Mouse (Mus musculus): ENCODE measurements around the gene Mesp2.
"Not testable (repeated sequence)": the region's sequence is repeated elsewhere in the genome, so short reads cannot be mapped to it uniquely, and the experiment has no call there.

Mesp2 gene

DNA sequence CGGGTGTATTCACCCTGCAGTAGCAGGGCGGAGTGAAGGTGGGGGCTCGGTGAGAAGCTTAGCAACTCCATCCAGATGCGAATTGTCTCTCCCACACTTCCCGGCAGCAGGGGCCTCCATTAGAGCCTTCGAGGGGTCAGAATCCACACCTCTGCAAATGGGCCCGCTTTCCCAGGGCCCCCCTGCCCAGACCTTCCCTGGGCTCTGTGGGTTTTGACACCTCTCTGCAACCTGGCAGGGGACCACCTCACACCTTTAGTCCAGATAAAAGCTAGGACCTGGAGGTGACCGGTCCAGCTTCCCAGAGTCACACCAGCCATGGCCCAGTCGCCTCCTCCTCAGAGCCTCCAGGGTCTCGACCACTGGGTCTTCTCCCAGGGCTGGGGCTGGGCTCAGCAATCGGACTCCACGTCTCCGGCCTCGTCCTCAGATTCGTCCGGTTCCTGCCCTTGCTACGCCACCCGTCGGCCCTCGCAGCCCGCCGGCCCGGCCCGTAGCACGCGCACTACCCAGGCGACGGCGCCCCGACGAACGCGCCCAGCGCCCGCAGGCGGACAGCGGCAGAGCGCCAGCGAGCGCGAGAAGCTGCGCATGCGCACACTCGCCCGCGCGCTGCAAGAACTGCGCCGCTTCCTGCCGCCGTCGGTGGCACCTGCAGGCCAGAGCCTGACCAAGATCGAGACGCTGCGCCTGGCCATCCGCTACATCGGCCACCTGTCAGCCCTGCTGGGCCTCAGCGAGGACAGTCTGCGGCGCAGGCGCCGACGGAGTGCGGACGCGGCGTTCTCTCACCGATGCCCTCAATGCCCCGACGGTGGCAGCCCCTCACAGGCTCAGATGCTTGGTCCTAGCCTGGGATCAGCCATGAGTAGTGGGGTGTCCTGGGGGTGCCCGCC lies at the start of gene Mesp2:
Gene Mesp2, plus strand, starts transcription at position 117 of the 896 bp plus-strand sequence.
- peak; percentile 52 to 82 for DNase-seq (ENCODE audit: low spot score in 2 of 2)

DNA sequence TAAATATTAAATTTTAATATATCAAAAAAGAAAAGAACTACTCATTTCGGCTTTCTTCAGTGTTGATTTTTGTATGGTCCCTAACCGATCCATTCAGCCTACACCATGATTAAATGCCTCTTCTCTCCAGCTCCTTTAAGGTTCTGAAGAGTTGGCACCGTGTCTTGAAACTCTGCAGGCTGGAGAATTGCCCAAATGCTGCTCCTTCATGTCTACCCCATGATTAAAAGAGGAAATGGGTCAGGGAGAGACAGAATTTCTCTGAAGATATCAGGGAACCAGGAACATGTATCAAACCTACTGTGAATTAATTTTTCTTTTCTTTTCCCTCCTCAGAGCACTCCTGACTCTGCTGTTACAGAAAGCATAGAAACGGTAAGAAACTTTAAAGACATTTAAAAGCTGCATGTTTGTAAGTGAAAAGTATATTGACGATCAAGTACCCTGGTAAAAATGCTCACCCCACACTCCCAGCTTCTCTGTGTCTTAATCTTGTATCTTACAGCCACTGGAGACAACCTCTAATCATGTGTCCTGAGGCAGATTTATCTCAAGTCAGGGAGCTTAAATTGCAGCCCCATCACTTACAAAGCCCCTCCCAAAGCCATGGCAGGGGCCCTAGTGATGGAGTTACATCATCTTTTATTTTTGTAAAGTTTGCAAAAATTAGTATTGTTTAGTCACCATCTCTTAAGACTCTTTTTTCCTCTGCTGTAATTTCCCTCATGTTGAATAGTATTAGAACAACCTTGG lies 49.2 kb upstream of the Mesp2 start:
- no peak for DNase-seq (ENCODE audit: low spot score in 2 of 2)

DNA sequence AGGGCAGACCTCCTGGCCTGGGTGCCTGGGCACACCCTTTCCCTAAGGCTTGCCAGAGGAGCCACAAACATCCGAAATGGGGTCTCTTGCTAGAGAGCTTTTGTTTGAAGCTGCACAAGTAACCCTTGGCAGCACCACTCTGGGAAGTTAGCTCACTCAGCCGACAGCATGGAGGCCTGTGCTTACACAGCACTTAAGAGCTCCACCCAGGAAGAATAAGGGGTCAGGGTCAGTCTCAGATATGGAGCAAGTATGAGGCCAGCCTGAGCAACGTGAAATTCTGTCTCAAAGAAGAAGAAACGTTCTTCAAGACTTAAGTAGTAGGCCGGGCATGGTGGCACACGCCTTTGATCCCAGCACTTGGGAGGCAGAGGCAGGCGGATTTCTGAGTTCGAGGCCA lies 48.4 kb upstream of the Mesp2 start:
- DNase-seq (ENCODE audit: low spot score in 2 of 2), result no peak

DNA sequence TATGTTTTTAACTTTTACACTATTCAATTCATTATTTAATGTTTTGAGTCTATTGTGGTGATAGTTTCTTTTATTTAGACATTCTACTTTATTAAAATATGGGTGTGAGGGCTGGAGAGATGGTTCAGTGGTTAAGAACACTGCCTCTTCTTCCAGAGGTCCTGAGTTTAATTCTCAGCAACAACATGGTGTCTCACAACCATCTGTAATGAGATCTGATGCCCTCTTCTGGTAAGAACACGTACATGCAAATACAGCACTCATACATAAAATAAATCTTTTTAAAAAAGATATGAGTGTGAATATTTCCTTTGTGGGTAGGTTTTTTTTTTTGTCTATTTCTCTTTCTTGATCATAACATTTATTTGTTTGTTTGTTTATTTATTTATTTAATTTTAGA lies 44.5 kb upstream of the Mesp2 start:
- no peak for DNase-seq (ENCODE audit: low spot score in 2 of 2)

DNA sequence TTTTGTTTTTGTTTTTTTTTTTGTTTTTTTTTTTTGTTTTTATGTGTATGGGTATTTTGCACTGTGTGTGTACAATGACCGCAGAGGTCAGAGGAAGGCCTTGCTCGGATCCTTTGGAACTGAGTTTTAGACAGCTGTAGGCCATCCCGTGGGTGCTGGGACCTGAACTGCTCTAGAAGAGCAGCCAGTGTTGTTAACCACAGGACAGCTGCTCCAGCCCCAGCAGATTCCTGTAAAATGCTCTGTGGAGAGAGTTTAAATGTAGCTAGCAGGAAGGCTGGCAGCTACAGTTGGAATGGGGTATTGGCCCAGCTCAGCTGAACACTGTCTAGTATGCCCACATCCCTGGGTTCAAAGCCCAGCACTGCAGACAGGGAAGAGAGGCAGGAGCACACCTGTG lies 40.9 kb upstream of the Mesp2 start:
- no peak for DNase-seq (ENCODE audit: low spot score in 2 of 2)

DNA sequence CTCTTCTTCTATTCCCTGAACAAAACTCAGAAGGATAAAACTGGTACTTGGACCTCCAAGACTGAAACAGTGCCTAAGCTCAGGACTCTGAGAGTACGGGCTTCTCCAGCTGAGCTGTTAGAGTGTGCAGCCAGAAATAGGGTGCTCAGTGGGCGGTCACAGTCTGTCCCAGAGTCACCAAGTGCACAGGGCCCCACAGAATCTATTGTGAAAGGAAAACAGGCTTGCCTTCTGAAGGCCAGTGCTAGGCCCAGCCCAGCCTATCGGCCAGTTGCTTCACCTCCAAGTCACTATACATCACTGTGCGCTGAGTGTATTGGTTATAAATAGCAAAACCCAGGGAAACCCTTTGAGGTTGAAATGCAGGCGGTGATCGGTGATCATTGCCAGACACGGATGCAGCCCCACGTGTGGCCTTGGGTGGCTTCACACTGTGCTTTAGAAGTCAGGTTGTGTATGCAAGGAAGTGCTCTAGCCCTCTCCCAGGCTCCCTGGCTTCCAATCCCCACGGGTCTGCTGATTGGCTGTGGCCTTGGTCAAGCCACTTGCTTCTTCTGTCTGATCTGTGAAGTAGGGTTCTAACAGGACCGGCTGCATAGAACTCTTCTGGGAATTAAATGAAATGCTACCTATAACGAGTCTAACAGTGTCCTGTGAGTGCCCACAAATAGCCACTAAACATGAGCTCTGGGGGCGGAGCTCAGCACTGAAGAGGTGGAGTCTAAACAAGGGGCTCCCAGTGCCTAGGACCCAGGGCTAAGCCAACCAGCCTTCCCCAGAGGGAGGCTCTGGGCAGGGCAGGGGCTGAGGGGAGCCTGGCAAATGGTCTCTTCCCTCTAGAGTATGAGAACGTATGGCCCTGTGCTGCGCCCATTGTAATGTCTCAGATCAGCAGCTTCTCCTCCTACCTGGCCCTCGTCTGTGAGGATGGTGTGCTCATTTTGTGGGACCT lies 38.7 kb upstream of the Mesp2 start:
- DNase-seq (ENCODE audit: low spot score in 2 of 2), result no peak

DNA sequence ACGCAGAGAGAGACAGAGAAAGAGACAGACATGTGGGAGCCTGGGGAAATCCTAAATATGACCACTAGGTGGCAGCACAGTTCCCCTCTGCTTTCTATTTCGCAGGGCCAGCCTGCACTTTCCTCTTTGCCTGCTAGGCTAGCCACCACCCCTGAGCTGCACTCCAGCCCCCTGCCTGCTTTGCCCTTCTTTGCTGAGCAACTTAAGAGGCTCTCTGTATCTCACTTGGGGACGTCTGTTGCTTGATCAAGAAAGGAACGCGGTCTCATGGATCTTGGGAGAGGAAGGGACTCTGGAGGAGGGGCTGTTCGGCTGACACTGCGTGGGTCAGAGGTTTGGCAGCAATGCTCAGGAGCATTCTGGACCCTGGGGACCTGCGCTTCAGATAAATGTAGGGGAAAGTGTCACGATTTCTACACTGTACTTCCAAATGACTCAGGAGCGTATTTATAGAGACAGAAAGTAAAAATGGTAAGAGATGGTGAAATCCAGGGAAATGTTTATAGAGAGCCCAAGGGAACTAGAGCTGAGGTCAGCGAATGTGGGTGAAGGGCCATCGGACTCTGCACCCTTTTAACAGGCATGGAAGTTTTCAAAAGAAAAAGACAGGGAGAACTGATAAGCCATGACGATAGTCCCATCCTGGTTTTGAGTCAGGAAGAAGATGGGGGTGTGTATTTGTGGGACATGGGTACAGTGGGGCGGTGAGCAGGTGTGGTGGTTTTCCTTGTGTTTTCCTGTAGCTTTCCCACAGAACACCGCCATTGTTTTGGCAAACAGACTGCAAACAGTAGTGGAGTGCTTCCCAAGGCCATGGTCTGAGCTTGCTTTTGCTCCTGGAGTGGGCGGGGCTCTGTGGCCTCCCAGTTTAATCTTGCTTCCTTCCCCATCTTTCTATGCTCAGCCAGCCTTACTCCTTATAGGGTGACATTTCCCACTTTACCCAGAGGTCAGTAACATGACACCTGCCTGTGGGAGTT lies 29.6 kb upstream of the Mesp2 start:
- DNase-seq (ENCODE audit: low spot score in 2 of 2), result peak; percentile 55 to 80

DNA sequence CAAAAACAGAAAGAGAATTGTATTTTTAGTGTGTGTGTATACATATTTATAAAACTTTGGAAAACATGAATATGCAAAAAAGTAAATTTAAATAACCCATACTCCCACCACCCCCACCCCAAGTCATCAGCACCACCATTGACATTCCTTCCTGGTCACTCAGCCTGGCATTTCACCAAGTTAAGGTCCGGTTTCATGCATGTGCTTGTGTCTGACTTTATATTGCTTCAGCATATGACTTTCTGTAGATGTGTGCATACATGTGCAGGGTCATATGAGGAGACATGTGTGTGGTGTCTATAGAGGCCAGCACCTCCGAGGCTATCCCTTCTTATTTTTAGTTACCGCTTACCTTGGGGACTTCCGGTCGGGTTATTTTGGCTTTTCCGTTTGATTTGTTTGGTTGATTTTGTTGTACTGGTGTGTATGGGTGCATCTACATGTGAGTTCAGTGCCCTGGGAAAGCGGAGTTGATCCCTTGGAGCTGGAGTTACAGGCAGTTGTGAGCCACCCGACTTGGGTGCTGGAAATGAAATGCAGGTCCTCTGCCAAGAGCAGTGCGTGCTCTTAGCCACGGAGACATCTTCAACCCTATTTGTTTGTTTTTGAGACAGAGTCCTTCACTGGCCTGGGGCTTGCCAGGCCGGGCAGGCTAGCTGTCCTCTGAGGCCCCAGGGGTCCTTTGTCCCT lies 28.6 kb upstream of the Mesp2 start:
- no peak for DNase-seq (ENCODE audit: low spot score in 2 of 2)

DNA sequence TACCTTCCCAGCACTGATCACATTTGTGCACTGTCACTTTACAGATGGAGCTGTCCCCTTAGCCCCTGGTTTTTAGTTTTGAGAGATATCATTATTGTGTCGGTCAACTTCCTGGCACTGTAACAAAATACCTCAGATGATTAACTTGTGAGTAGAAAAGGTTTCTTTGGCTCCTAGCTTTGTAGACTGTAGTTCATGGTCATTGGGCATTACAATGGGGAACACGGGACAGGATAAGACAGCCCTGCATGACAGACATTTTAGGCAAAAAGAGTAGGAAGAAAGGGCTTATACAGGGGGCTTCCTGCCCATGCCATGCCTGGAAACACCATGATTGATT lies 28.0 kb upstream of the Mesp2 start:
- DNase-seq (ENCODE audit: low spot score in 2 of 2), result no peak

DNA sequence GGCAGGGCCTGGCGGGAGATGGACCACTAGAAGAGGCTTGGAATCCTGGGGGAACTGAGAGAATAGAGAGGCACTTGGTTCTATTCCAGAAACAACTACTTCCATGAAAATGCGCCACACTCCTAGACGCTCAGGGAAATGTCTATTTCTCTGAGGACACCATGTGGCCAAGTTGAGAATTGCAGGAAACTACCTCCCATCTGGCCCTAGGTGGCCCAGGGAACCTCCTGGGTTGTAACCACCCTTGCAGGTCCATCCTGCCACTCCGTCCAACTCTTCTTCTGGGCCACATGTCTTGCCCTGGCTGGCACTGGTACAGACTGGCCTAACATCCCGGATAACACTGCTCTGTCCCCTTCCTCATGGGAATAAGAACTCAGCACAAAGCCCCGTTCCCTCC lies 24.2 kb upstream of the Mesp2 start:
- peak in 1 of 2 experiments; percentile 71 for DNase-seq (ENCODE audit: low spot score in 2 of 2)

DNA sequence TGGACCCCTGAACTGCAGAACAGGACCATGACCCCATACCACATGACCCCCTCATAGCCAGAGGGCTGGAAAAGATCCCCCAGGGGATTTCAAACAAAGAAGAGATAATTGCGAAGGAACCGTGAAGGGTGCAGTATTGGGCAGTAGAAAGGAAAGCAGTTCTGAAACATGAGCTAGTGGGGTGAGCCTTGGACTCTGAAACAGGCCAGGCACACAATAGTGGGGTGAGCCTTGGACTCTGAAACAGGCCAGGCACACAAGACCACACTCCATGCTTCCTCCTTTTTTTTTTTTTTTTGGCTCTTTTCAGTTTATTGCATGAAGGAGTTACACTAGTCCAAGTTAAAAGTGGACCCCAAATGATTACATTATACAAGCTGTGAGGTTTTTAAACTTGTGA lies 20.7 kb upstream of the Mesp2 start:
- DNase-seq (ENCODE audit: low spot score in 2 of 2), result not testable (repeated sequence)

DNA sequence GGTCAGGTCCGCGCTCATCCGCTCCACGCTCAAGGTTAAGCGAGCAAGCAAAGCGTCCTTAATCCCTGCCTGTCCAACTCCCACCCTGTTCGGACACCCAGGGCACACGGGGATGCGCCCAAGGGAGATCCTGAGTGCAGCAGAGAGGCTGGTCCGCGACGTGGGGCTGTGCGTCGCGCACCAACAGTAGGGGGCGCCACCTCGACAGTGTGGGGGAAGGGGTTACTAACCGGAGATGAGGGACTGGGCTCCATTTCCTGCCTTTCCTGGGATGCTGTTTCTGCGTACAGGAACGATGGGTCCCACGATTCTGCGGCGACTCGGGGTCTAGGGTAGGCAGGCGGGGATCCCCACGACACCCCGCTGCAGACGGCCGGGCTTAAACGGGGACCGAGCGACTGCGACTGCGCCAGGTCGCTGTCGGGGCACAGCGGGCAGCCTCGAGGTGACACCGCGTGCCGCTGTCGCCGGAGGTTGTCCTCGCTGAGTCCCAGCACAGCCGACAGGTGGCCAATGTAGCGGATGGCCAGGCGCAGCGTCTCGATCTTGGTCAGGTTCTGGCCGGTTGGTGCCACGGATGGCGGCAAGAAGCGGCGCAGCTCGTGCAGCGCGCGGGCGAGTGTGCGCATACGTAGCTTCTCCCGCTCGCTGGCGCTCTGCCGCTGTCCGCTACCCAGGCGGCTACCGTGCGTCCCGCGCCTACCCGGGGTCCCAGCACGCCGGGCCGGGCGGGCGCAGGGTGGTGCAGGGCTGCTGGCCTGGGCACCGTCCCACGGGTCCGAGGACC lies 17.7 kb upstream of the Mesp2 start:
- peak in 1 of 2 experiments; percentile 42 for DNase-seq (ENCODE audit: low spot score in 2 of 2)

DNA sequence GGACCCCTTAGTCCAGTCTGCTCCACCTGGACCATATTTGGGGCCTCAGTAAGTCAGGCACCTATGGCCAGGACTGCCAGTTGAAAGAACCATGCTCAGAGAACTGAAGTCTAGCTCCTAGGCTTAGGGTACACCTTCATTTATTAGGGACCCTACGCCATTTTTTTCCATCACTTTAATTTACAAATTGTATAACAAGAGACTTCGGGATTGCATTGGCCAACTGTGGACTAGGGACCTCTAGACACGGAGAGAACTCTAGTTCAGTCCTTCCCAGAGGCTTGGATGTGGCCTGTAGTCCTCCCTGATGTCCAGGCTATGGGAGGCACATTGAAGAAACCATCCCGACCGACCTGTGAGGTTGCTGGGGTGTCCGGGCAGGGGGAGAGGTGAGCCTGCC lies 16.8 kb upstream of the Mesp2 start, which contains the start of gene Mesp1:
Gene Mesp1, minus strand, starts transcription at position 101 of the 400 bp plus-strand sequence.
- DNase-seq (ENCODE audit: low spot score in 2 of 2), result no peak

DNA sequence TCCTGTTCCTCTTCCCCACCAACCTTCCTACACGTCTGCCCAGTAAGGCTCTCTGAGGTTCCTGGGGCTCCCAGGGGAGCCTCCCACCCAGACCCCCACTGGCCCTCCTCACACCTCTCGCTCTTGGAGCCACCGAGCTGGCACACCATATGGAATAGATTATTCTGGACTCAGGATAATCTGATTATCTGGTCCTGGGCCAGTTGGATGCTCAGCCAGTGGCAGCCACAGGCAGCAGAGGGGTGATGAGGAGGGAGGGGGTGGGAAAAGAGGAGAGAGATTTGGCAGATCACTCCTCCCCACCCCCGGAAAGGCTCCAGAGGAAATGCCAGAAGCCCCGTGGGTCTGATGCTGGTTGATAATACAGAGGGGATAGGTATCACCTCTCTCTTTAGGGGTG lies 11.9 kb upstream of the Mesp2 start:
- no peak for DNase-seq (ENCODE audit: low spot score in 2 of 2)

DNA sequence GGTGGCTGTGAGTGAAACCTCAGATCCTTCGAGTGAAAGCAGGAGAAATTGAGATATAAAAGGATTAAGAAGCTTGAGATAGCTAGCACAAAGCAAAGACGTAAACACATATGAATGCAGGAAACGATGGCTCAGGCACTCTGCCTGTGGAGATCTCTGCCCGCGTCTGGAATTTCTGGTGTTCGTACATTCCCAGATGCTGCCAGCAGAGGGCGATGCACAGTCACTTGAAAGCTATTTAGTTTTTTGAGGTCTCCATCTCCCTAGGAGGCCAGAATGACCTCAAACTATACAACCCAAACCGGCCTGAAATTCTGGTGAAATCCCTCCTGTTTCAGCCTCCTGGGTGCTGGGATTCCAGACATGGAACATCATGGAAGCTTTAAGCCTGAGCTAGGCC lies 11.5 kb upstream of the Mesp2 start:
- DNase-seq (ENCODE audit: low spot score in 2 of 2), result peak; percentile 65 to 79

DNA sequence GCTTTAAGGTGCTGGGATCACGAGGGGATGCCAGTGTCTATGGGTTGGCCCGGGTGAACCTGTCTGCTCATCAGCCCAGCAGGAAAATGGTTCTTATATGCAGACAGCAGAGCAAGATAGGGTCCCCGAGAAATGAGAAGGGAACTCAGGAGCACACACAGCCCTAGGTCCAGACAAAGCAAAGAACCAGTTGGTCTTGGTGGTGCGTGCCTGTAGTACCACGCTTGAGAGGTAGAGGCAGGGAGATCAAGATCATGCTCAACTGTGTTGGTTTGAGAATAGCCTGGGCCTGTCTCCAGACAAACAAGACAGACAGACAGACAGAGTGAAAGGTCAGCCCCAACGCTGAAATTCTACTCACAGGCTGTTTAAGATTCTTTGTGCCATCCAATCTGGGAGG lies 11.0 kb upstream of the Mesp2 start:
- no peak for DNase-seq (ENCODE audit: low spot score in 2 of 2)

DNA sequence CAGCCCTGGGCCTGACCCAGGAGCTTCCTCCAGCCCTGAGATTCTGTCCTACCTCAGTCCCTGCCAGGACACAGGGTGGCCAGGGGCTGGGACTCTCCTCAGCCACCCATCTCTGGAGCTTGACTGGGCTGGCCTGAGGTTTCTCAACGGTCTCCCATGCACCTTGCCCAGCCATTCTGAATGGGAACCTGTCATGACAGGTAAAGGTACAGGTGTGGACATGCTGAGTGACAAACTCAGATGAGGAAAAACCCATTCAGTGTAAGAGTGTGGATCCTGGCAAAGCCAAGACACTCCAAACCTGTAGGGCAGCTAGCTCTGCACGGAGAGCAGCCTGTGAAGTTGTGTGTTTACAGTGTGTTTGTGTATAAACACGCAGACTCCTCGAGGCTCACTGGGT lies 10.2 kb upstream of the Mesp2 start:
- no peak for DNase-seq (ENCODE audit: low spot score in 2 of 2)

DNA sequence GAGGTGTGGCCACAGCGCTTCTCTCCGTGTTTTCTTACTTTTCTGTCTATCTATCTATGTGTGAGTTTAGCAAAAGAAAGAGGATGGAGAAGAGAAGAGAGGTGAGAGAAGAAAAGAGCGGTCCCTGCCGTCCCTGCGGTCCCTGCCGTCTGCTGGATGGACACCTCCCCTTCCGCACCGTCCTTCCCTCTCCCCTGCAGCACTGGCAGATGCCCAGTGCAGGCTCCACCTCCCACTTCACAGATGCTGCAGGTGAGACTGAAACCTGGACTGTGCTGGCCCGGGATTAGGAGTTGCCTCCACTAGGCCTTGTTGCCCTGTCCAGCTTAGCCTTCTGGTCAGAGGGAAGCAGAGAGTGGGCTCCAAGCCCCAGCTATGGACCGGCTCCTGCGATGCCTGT lies 9.1 kb upstream of the Mesp2 start:
- no peak for DNase-seq (ENCODE audit: low spot score in 2 of 2)

DNA sequence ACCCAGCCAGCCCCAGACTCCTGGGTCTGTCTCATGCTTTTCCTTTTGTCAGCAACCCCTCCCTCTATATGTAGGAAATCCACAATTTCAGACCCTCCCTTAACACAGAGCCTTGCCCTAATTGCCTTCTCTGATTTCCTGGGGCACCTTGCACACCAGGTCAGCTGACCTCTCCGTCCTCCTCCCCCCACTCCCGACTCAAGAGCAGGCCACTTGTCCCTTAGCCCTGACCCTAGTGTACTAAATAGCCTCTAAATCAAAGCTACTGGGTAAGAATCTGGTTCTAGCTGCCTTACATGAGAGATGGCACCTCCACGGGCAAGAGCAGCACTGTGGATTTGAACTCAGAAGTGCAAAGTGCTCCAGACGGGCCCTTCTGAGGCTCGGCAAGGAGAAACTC lies 8.5 kb upstream of the Mesp2 start:
- no peak for DNase-seq (ENCODE audit: low spot score in 2 of 2)
